In genomic region chr19:5538786-5539185, GRCm38 (mm10) we compare ENCODE assay signal across 15 mouse cellular contexts. TPM values are rescaled to one million over a fixed set of nuclear protein-coding genes. Genes with fewer than 3 reads are reported as not detected.
"Had no signal": no experiment of that assay in that cellular context is flagged by ENCODE, and none has a peak within 500 bp of the region (broad histone marks: within the 10 kb centered on the region; RNA-seq: fewer than 3 reads in every experiment).

No protein-coding gene starts in this region.

- H3K4me3 ChIP-seq: limb, embryonic 12.5 days; midbrain, embryonic 15.5 days; neural tube, embryonic 12.5 days had no signal

- H3K9me3 ChIP-seq: limb, embryonic 12.5 days; midbrain, embryonic 15.5 days; neural tube, embryonic 12.5 days had no signal

- H3K4me1 ChIP-seq: limb, embryonic 12.5 days; midbrain, embryonic 15.5 days; neural tube, embryonic 12.5 days had no signal

- H3K27ac ChIP-seq: limb, embryonic 12.5 days; liver, embryonic 14.5 days; midbrain, embryonic 15.5 days; neural tube, embryonic 12.5 days had no signal

- H3K9ac ChIP-seq: limb, embryonic 12.5 days; liver, embryonic 14.5 days; midbrain, embryonic 15.5 days; neural tube, embryonic 12.5 days had no signal

- H3K27me3 ChIP-seq: midbrain, embryonic 15.5 days had no signal

- H3K36me3 ChIP-seq: limb, embryonic 12.5 days; midbrain, embryonic 15.5 days; neural tube, embryonic 12.5 days had no signal

- ATAC-seq: intestine, postnatal 0 days; midbrain, embryonic 15.5 days had no signal

- DNase-seq: kidney, adult 9 months; kidney, postnatal 14 days; lung, adult 18-20 months; thymus, postnatal 36 days had no signal

- H3K4me2 ChIP-seq: limb, embryonic 12.5 days; midbrain, embryonic 15.5 days; neural tube, embryonic 12.5 days had no signal

RNA-seq across cellular contexts. Expression of gene Ovol1, which starts 21.7 kb away (rescaled TPM):
- total RNA-seq: layer of hippocampus, postnatal 25 days; left cerebral cortex, adult 8-10 months; left cerebral cortex, postnatal 25 days; liver, adult 2 months; monocyte, adult 5-6 weeks had no signal

RNA-seq across cellular contexts. Expression of gene 1700020D05Rik, which starts 35.2 kb away (rescaled TPM):
- polyA plus RNA-seq: intestine, postnatal 0 days; lung, embryonic 16.5 days; midbrain, embryonic 15.5 days had no signal
